Mouse (Mus musculus): ENCODE results near the gene Dlgap4. TPM values are rescaled to one million over a fixed set of nuclear protein-coding genes. Genes with fewer than 3 reads are reported as not detected.
A peak's percentile ranks its signal among the peaks of the same experiment; 100 is the strongest.

Gene Dlgap4
- total RNA-seq, 2 experiments from 2014 or later, result 10.9 to 23.4 TPM

- ATAC-seq (replicated peaks; ENCODE audit: low FRiP score, low TSS enrichment, poor library complexity, severe bottlenecking), result no peak
These were observed 73.2 kb downstream of the Dlgap4 start for GRCm38 (mm10) chr2:156686754-156687153.

- ATAC-seq (replicated peaks; ENCODE audit: low FRiP score, low TSS enrichment, poor library complexity, severe bottlenecking), result no peak
These were observed 75.1 kb downstream of the Dlgap4 start for GRCm38 (mm10) chr2:156688604-156689003.

- ATAC-seq (replicated peaks; ENCODE audit: low FRiP score, low TSS enrichment, poor library complexity, severe bottlenecking), result no peak
These were observed 77.3 kb downstream of the Dlgap4 start for GRCm38 (mm10) chr2:156690833-156691232.

GRCm38 (mm10) chr2:156691746-156692145, 78.2 kb downstream of the Dlgap4 start:
- no peak for ATAC-seq (replicated peaks; ENCODE audit: low FRiP score, low TSS enrichment, poor library complexity, severe bottlenecking)

GRCm38 (mm10) chr2:156693241-156693807, 79.8 kb downstream of the Dlgap4 start:
- no peak for ATAC-seq (replicated peaks; ENCODE audit: low FRiP score, low TSS enrichment, poor library complexity, severe bottlenecking)

GRCm38 (mm10) chr2:156697261-156697660, 83.8 kb downstream of the Dlgap4 start:
- no peak for ATAC-seq (replicated peaks; ENCODE audit: low FRiP score, low TSS enrichment, poor library complexity, severe bottlenecking)

GRCm38 (mm10) chr2:156698168-156698567, 84.7 kb downstream of the Dlgap4 start:
- ATAC-seq (replicated peaks; ENCODE audit: low FRiP score, low TSS enrichment, poor library complexity, severe bottlenecking), result no peak

- peak; percentile 53 for ATAC-seq (replicated peaks; ENCODE audit: low FRiP score, low TSS enrichment, poor library complexity, severe bottlenecking)
These were observed 92.0 kb downstream of the Dlgap4 start for GRCm38 (mm10) chr2:156705473-156705872.

GRCm38 (mm10) chr2:156716683-156717082, 103.2 kb downstream of the Dlgap4 start:
- no peak for ATAC-seq (replicated peaks; ENCODE audit: low FRiP score, low TSS enrichment, poor library complexity, severe bottlenecking)

GRCm38 (mm10) chr2:156717320-156718281, 104.1 kb downstream of the Dlgap4 start:
- ATAC-seq (replicated peaks; ENCODE audit: low FRiP score, low TSS enrichment, poor library complexity, severe bottlenecking), result no peak

- ATAC-seq (replicated peaks; ENCODE audit: low FRiP score, low TSS enrichment, poor library complexity, severe bottlenecking), result no peak
These were observed 105.3 kb downstream of the Dlgap4 start for GRCm38 (mm10) chr2:156718793-156719192.

GRCm38 (mm10) chr2:156719549-156720312, 106.2 kb downstream of the Dlgap4 start:
- ATAC-seq (replicated peaks; ENCODE audit: low FRiP score, low TSS enrichment, poor library complexity, severe bottlenecking), result no peak

GRCm38 (mm10) chr2:156720313-156720674, 106.8 kb downstream of the Dlgap4 start:
- ATAC-seq (replicated peaks; ENCODE audit: low FRiP score, low TSS enrichment, poor library complexity, severe bottlenecking), result no peak

GRCm38 (mm10) chr2:156720675-156721553, 107.4 kb downstream of the Dlgap4 start:
- peak; percentile 86 for ATAC-seq (replicated peaks; ENCODE audit: low FRiP score, low TSS enrichment, poor library complexity, severe bottlenecking)

- no peak for ATAC-seq (replicated peaks; ENCODE audit: low FRiP score, low TSS enrichment, poor library complexity, severe bottlenecking)
These were observed 108.1 kb downstream of the Dlgap4 start for GRCm38 (mm10) chr2:156721554-156722070.

GRCm38 (mm10) chr2:156722071-156722575, 108.6 kb downstream of the Dlgap4 start:
- no peak for ATAC-seq (replicated peaks; ENCODE audit: low FRiP score, low TSS enrichment, poor library complexity, severe bottlenecking)

GRCm38 (mm10) chr2:156722752-156723151, 109.2 kb downstream of the Dlgap4 start:
- ATAC-seq (replicated peaks; ENCODE audit: low FRiP score, low TSS enrichment, poor library complexity, severe bottlenecking), result no peak

- ATAC-seq (replicated peaks; ENCODE audit: low FRiP score, low TSS enrichment, poor library complexity, severe bottlenecking), result no peak
These were observed 110.5 kb downstream of the Dlgap4 start for GRCm38 (mm10) chr2:156723899-156724523.

Measured in megakaryocyte-erythroid progenitor cell, adult 5-6 weeks (primary cell).